Mouse (Mus musculus) CH12.LX (cell line): ENCODE data around the gene Ccl5.

ENCODE experiments used
- BHLHE40 ChIP-seq: IDR thresholded peaks from 2 replicates; pipeline ENCODE4 v1.6.1; 2011; ENCODE audit warnings: mild to moderate bottlenecking, low read depth, low read length, improper control_type of control experiment
- CHD1 ChIP-seq: IDR thresholded peaks from 2 replicates; pipeline ENCODE4 v1.6.1; 2012; ENCODE audit warnings: low read depth, low read length, improper control_type of control experiment, inconsistent platforms
- CTCF ChIP-seq, 2 experiments: IDR thresholded peaks in 1 of 2; conservative IDR thresholded peaks in 1 of 2; 2 replicates each; pipeline ENCODE4 v1.5.1; 2011 to 2012; ENCODE audit warnings: low read depth in 2 of 2, low read length in 2 of 2, improper control_type of control experiment in 1 of 2, inconsistent platforms in 1 of 2, mild to moderate bottlenecking in 1 of 2, moderate library complexity in 1 of 2
- MAZ ChIP-seq: IDR thresholded peaks from 2 replicates; pipeline ENCODE4 v1.6.1; 2012; ENCODE audit warnings: low read depth, mild to moderate bottlenecking, inconsistent platforms, low read length, improper control_type of control experiment, moderate library complexity
- TBP ChIP-seq: conservative IDR thresholded peaks from 2 replicates; pipeline ENCODE4 v1.6.1; 2011; ENCODE audit warnings: low read depth, low read length, improper control_type of control experiment

DNA sequence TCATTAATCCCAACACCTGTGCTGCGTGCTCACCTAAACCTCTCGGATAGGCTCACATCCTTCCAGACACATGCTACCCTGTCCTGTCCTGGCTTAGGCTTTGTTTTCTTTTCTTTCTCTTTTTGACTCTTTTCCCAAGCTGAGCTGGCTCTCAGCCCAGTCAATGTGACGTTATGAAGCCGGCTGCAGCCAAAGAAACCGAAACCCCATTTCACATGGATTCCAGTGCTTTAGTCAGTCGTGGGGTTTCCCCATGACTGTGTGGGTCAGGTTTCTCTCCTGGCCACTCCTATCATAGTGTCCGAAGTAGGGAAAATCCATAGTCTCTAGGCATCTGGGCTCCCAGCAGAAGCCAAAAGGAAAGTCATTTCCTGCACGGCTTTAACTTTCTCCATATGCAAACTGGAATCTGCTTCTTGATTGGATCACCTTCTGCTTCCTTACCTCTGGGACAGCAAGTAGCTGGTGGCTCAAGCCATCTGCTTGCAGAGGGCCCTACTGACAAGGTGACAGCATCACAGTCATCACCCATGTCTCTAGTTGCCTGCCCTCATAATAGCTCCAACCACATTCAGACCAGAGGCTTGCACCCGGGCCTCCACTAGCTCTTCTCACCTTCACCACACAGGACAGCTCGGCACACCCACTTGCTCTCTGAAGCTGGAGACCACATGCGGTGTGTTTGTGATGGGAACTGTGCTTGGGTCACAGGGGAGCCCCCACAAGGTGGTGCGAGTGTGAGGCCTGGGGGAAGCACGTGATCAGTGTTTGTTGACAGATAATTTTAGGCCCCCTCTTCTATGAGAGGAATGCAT, 4.5 kb upstream of the Ccl5 start:
- TF ChIP-seq CHD1 (peak; percentile 42; the same call in 1 of the 2 replicates), TBP (0 out of 2 replicates have a peak, but pooled peaks have one; percentile 10), MAZ (0 out of 2 replicates have a peak, but pooled peaks have one; percentile 49), BHLHE40 (peak; percentile 98), CTCF (conservative IDR thresholded peaks at IDR 0.05 in 1 of 2, IDR thresholded peaks at IDR 0.05 in 1 of 2; ENCODE audit: low read depth in 2 of 2, low read length in 2 of 2) (no peak; a peak in 2 of 4 replicates)
